Mouse (Mus musculus): Measurements from ENCODE around the gene Dhx34.

GRCm38 (mm10) chr7:16172586-16173140, 49.2 kb downstream of the Dhx34 start:
- no peak for TF ChIP-seq ZNF384 (IDR thresholded peaks at IDR 0.05; ENCODE audit: low read depth, low read length)
- TF ChIP-seq CHD2 (IDR thresholded peaks at IDR 0.05; ENCODE audit: low read depth, low read length), result no peak
